Mouse (Mus musculus): ENCODE measurements around the gene Adrm1.

Adrm1 gene

DNA sequence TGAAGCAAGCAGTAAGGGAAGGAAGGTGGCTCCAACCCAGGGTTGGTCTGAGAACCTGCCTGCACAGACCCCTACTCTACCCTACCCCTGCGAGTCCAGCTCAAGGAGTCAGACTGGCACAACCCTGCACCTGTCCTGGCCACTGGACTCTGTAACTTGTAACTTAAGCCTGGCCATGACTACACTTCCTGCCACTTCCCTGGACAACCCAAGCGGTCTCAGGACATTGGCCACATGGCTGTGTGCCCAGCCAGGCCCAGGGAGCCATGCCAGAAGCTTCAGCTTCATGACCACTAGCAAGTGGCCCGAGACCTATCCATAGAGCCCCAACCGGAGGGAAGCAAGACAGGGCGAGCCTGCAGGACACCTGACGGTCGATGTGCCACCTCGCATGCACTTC, 46.3 kb downstream of the Adrm1 start:
- no peak for DNase-seq (ENCODE audit: low spot score in 2 of 2)

DNA sequence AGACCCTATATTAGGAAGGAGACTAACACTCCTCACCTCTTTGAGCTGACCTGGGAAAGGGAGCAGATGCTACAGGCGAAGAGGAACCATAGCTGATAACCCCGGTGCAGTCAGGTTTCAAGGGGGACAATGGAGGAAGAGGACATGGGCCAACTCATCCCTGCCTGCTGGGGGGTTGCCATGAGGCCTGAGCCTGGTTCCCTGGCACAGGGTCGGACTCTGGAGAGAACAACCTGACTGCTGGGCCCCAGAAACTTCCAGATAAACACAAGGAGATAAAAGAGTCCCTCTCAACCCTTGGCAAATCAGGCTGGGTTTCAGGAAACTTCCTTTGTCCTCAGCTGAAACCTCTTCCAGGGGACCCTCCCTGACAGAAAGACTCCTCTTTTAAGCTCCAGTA, 47.0 kb downstream of the Adrm1 start:
- DNase-seq (ENCODE audit: low spot score in 2 of 2) = no peak

DNA sequence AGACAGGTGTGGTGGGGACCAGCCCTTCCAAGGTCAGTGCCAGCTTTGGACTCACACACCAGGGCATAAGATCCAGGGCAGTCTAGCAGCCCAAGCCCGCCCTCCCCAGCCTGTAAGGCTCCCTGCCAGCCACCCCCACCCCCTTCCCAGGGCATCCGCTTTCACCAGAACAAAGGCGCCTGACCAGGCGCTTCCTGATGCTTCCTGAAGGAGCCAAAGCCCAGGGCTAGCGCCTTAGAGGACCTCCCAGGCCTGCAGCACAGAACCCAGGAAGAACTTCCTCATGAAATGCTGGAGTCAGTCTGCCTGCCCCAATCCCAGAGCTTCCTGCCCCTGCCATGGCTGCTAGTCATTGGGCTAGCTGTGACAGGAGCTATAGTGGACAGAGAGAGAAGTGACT, 47.4 kb downstream of the Adrm1 start:
- no peak for DNase-seq (ENCODE audit: low spot score in 2 of 2)

DNA sequence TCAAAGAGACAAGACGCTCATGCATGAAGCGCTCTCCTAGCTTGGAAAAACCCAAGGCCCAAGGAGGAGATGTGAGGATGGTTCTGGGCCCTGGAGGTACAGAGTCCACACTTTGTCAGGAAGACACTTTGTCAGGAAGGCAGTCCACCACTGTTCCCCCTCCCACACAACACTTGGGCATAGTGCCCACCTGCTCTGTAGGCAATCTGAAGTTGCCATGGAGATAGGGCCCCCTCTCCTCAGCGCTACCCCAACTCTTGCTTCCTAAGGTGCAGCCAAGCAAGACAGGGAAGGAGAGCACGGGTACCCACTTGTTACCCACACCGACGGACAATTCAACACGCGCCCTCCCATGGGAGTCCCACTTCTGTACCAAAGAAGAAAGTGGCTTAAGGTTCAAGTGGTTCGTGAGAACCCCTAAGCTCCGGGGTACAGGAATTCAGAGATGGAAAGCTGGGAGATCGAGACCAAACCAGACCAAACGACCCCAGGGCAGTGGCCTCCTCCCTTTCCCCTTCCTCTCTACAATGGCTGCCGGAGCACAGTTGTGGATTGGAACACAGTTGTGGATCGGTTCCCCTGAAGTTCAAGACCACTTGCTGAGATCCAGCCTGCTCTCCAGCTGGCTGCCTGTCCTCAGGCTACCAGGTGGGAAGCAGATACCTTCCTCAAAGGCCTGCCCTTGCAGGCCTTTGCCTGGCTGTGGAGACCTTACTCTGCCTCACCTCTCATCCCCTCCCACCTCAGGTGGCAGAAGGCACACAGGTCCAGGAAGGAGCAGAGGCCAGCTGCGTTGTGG, 48.1 kb downstream of the Adrm1 start:
- no peak for DNase-seq (ENCODE audit: low spot score in 2 of 2)

DNA sequence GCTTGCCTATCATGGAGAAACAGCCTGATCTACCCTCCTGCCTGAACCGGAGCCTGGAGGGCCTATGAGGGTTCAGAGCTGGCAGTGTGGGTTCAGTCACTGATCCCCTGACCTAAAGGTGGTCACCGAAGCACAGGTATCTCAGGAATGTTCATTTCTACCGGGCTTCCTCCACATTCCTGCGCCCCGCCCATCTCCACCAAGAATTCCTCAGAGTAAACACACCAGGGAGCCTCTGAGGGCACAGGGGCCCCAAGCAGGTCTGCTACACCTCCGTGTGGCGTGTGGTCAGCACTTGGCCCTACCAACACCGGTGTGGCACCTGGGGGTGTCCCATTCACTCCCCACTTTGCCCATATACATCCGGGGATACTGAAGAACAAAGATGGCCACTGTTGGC, 48.9 kb downstream of the Adrm1 start:
- no peak for DNase-seq (ENCODE audit: low spot score in 2 of 2)

DNA sequence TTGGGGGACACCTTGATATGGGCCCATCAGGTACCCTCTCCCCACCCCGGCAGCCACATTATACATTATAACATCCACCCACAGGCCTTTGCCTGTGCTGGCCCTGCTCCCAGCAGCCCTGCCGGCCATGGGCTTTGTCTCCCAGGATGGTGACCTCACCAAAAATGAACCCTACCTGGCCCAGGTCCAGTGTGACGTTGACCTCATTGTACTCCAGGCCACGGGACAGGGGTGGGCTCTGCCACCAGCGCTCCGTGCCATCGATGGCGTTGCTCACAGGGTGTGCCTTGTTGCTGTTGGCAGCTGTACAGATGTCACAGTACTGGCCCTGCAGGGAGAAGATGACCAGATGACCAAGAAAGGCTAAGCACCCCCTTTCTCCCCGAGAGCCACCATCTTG, 49.8 kb downstream of the Adrm1 start:
- no peak for DNase-seq (ENCODE audit: low spot score in 2 of 2)

DNA sequence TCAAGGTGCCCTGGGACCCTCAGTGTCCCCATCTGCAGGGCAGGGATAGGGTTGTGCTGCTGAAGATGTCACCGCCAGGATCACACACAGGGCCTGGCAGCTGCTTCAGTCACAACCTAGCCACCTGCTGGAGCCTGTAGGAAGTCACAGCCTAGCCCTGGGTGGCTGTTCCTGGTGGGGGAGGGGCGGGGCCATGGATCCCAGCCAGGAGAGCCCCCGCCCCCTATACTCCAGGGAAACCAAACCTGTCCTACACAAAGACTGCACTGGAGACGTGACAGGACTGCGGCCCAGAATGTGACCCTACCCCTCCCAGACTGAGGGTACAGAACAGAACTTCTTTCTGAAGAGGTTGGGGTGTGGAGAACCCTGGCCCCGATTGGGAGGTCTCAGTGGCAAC, 51.0 kb downstream of the Adrm1 start:
- DNase-seq (ENCODE audit: low spot score in 2 of 2) = no peak

DNA sequence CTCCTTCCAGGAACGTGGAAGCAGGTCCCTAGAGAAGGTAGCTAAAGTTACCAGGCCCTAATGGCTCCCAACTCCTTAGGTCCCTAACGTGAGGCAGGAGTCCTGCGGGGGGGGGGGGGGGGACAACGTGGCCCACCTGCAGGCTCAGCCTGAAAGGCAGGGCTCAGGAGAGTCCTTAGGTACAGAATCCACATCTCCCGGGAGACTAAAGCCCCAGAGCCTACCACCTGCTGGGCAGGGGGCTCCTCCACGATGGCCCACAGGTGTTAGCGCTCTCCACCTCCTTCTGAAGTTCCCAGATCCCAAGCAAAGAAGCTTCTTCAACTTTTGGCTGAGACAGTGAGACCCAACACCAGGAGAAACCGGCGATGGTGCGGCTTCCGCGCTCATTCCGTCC, 53.4 kb downstream of the Adrm1 start:
- DNase-seq (ENCODE audit: low spot score in 2 of 2) = no peak

DNA sequence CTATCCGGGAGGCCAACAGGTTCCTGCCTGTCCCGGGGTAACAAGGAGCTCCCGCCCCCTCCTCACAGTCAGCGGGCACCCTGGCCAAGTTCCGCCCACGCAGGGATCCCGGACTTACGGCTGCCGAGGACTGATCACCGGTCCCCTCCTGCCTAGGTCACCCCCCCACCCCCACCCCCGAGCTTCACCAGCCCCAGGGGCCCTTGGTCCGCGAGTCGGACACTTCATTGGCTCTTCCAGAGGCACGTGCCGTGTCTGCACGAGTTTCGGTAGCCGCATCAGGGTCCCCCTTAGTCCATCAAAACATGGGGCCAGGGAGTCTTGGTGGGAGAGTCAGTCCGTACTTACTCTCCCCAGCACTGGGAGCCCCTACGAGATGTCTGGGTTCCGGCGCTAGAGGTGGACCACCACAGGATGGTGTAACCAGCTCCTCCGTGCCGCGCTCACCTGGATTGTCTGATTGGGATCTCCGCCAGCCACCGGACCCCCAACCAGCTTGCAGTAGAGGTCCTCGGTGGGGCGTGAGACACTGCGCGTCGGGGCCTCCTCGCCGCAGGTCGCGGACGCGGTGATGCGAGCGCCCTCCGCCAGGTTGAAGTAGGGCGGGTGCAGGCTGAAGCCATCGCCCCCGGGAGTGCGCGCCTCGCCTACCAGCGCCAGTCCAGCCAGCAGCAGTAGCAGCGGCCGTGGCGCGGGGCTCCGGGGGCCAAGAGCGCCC, 53.9 kb downstream of the Adrm1 start:
- DNase-seq (ENCODE audit: low spot score in 2 of 2) = no peak

All from spleen, postnatal 14 days (tissue).